Mouse (Mus musculus): ENCODE measurements at regions not wholly inside any gene's neighbourhood (a gene's known extent, or its start where the extent isn't known, plus 50 kb on each side); places are given as distances from the start of the nearest gene placed in this dataset.

DNA sequence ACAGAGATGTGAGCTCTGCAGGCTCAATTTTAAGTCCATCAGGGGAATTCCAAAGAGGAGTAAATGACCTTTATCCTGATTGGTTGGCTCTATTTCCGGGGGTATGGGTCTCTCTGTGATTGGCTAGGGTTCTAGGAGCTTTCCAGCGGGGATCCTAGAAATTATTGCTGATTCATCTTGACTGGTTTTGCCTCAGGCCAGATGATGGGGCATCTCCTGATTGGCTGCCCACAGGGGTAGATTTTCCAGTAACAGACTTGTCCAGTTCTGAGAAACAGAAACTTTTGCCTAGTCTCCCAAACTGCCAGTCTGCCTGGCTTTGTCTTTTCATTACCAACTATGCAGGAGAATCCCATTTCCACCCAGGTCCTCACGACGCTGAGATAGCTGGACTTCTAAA lies 301.3 kb downstream of the Ins1 start:
- DNase-seq (ENCODE audit: low spot score in 2 of 2): no peak

DNA sequence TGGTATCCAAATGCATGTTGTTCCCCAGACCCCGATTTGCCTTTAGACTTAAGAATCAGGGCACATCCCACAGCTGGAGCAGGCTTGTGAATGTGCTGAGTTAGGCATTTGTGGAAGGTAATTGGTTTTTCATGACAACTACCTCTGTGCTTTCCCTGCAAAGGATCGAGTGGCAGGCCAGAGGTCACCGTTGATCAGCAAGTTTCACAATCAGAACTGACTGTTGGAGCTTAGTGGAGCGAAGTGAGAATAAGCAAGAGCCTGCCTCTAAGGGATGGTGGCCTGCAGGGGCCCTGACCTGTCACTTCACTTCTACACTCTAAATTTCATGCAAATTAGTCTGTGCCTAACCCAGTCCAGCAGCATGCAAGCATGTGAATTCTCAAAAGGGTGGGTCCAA lies 270.7 kb downstream of the Ins1 start:
- DNase-seq (ENCODE audit: low spot score in 2 of 2): no peak

DNA sequence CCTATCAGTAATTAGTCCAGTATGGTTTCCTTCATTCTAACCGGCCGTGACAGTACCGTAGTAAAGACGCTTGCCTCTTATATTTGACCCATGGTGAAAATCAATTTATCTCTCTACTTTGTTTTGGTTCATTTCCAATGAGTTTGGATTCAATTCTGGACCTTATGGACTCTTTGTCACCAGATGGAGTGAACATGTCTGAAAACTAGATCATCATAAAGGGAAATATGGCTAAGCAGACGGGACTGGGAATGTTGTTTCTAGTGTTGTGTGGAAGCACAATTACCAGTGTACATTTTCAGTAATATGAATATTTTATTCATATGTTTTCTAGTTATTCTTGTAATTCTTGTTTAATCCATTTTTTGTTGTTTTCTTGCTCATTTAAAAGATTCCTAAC lies 261.4 kb downstream of the Ins1 start:
- DNase-seq (ENCODE audit: low spot score in 2 of 2): no peak

DNA sequence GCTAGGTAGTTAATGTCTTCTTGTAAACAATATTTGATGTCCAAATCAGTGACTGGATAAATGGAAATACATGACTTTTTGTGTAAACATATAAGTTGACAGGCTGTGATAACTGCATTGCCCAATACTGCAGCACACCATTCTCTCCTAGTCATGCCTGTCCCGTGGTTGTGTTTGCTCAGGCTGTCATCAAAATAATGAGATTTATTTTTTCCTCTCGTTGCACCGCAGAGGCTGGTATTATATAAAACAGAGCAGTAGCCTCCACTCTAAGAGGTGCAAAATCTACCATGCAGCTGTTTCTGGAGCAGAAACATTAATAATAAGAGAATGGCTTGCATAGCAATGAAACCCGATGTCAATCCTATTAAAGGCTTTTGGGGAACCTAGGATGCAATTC lies 239.2 kb downstream of the Ins1 start:
- no peak for DNase-seq (ENCODE audit: low spot score in 2 of 2)
